Mouse (Mus musculus): ENCODE measurements around the gene Retreg2.

The Retreg2 gene

DNA sequence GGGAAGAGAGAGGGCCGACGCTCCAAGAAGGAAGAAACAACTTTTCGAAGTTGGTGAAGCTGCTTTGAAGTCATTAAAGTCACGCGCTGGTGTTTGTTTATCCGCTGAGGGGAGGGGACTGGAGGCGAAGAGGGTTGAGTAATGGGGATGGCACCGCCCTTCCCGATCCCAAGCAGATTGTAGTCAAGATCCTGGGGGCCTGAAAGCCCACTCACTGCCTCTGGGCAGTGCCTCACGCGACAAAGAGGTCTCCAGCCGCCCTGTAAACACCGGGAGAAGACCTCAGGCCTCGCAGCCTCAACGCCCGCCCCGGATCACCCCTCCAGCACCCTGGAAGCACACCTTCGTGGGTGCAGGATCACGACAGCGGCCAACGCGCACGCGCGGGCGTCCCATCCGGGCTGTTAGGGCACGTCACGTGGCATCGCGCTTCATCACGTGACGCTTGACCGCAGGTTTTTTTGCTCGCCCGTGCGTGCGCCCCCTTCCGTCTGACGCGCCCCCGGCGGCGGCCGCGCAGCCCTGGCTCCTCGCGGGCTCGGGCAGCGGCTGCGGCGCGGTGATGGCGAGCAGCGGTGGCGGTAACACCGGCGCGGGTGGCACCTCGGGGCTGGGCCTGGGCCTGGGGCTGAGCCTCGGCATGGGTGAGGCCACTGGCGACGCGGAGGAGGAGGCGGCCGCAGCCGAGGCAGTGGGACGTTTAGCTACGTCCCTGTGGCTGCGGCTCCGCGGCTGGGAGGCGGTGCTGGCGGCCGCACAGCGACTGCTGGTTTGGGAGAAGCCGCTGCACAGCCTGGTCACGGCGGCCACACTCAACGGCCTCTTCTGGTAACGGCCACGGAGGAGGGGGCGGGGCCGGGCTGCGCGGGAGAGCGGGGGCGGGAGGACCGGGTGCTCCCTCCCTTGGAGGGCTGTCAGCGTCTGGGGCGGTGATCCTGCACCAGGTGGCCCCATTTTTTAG, at the start of gene Retreg2, which contains the start of gene Cnppd1:
TSS of gene Retreg2 (plus strand) at position 478 of the 961 bp plus-strand sequence.
TSS of gene Cnppd1 (minus strand) at position 411 of the 961 bp plus-strand sequence.
- peak; percentile 96 for DNase-seq (ENCODE audit: low read depth, low spot score)

GRCm38 (mm10) chr1:75122211-75122610, 20.4 kb upstream of the Retreg2 start:
- DNase-seq (ENCODE audit: low read depth, low spot score): no peak

- peak; percentile 97 for DNase-seq (ENCODE audit: low read depth, low spot score)
These were observed 17.9 kb upstream of the Retreg2 start, which contains the start of gene Nhej1 for GRCm38 (mm10) chr1:75124346-75125321. Gene Nhej1, minus strand, starts transcription at chr1:75125200.

DNA sequence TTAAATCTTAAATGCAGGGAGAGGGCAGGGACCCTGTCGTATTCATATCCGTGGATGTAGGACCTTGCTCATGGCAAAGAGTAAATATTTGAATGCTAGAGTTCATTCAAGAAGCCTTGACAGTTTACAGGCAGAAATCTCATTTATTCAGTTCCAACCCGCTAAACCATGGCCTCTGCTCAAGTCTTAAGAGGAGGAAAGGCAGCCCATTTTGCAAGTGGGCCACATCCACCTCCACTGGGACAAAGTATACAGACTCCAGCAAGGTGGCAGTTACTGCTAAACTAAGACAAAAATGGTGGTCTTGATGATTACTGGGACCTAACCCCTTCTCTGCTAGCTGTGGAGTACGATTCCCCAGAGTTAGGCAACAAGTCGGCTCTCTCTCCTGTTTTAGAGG, 17.2 kb upstream of the Retreg2 start:
- no peak for DNase-seq (ENCODE audit: low read depth, low spot score)

- no peak for DNase-seq (ENCODE audit: low read depth, low spot score)
These were observed 13.9 kb upstream of the Retreg2 start for GRCm38 (mm10) chr1:75128641-75129040.

DNA sequence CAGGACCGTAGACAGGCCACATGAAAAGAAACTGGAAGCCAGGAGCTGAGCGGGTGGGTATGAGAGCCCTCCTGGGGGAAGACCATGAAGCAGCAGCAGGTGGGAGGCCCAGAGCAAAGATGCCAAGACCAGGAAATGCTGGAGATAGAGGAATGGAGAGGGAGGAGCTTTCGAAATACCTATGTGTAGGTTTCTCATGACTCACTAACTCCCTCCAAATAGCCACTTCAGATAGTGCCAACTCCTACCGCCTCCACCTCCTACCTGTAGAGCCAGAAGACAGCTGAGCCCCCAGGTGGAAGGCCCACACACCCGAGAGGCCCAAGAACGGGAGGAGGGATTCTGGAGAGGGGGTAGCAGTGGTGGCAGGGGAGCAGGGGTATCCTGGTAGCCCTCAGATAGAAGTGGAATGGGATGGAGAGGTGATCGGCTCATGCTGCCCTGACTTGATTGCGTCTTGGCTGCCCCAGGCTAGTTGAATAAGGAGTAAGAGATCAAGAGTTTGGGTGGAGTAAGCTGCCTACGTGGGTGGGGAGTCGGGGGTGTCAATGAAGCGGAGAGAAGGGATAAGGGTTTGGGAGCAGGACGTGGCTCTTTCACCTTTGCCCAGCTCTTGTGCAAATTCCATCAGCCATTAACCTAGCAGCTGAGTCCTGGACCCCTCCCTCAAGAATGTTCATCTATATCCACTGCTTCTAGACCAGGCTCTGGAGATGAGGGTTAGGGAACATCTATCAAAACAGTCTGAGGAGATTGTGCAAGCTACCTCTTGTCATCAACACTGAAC, 9.0 kb upstream of the Retreg2 start, which contains the start of gene Slc23a3:
TSS of gene Slc23a3 (minus strand) at position 470 of the 787 bp plus-strand sequence.
- DNase-seq (ENCODE audit: low read depth, low spot score): no peak

DNA sequence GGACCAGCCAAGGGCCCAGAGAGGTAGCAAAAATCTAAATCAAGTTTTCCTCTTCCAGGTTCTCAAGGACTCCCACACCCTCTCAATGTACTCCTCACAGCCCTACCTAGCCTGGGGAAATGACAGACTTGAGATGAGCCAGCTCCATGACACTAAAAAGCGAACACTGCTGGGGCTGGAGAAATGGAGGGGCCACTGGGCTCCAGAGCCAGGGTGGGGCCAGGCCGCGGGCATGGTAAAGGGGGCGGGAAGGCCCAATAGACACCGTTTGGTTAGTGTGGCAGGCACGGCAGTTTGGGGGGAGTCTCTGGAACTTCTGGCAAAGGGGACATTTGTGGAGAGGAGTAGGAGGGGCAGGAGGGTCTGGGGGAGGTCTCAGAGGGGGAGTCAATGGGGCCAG, 6.3 kb upstream of the Retreg2 start:
- no peak for DNase-seq (ENCODE audit: low read depth, low spot score)

GRCm38 (mm10) chr1:75136730-75137129, 5.8 kb upstream of the Retreg2 start:
- DNase-seq (ENCODE audit: low read depth, low spot score): no peak

DNA sequence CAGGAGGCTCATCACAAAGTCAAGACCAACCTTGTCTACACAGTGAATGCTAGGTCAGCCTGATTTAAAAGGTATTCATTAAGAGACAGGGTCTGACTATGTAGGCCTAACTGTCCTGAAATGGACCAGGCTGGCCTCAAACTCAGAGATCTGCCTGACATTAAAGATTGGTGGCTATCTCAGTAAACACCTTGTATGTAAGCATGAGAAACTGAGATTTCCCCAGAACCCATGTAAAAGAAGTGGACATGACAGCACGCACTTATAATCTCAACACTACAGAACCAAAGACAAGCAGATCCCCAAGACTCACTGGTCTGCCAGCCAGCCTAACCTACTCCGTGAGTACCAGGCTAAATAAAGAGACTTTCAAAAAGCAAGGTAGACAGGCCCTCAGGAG, 4.1 kb upstream of the Retreg2 start:
- no peak for DNase-seq (ENCODE audit: low read depth, low spot score)

DNA sequence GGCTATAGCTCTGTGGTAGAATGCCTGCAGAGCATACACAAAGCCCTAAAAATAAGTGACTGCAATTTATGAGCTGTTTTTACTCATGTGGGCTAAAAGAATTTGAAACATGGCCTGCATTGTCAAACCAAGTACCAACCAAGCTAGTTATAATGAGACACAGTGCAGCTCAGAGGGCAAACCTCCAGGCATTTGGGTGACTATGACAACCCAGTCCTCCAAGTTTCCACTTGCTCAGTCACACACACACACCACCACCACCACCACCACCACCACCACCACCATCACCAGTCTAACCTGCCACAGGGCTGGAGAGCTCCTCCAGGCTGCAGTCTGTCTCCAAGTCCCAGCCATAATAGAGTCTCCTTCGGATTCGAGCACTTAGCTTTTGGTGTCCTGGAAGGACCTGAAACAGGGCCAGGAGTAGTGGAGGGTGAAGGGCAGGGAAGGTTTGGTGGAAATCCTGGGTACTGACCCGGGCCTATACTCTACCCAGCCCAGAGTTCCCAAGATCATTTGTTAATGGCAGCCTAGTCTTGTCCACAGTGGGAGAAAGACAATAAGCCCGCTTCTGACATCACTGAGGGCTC, 1.9 kb upstream of the Retreg2 start:
- DNase-seq (ENCODE audit: low read depth, low spot score): no peak

DNA sequence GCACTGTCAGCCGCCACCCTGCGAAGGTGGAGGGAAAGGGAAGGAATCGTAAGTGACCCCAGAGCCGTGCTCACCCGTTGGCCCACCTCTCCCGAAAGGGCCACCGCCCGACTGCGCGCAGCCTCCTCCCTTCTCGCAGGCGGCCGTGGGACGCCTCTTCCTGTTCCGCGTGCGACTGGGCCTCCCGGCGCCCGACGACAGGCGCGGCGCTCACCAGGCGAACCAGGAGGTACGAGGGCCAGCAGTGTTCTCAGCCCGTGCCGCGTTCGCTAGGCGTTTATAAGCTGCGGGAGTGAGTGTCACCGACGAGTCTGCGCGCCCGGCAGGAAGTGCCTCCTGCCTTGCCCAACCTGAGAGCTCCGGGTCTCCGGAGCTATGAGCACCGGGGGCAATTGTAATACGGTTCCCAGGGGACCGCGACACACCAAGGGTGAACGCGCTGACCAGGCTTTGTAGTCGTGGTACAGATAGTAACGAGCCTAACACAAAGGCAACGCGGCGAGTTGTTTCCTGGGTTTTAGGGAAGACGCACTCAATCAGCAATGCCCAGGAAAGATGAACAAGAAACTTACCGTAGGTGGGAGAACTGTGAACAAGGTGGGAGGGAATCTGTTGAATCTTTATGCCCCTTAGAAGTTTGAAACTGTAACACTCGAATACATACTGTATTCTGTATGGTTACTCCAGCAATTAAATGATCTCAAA, 940 bp upstream of the Retreg2 start:
- DNase-seq (ENCODE audit: low read depth, low spot score): peak; percentile 44

DNA sequence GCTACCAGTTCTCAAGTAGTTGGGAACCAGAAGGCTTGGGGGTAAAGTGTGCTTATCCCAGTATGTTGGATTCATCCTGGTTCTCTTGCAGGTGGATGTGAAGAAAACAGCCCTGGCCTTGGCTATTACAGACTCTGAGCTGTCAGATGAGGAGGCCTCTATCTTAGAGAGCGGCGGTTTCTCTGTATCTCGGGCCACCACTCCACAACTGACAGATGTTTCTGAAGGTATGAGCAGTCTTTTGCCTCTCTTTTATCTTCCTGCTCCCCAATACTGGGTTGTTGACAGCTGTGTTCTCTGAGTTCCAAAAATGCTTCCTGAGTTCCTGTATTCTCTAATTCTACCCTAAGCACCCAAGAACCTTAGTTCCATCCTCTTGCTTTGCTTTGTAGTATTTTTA, 3.0 kb downstream of the Retreg2 start:
- DNase-seq (ENCODE audit: low read depth, low spot score): no peak

DNA sequence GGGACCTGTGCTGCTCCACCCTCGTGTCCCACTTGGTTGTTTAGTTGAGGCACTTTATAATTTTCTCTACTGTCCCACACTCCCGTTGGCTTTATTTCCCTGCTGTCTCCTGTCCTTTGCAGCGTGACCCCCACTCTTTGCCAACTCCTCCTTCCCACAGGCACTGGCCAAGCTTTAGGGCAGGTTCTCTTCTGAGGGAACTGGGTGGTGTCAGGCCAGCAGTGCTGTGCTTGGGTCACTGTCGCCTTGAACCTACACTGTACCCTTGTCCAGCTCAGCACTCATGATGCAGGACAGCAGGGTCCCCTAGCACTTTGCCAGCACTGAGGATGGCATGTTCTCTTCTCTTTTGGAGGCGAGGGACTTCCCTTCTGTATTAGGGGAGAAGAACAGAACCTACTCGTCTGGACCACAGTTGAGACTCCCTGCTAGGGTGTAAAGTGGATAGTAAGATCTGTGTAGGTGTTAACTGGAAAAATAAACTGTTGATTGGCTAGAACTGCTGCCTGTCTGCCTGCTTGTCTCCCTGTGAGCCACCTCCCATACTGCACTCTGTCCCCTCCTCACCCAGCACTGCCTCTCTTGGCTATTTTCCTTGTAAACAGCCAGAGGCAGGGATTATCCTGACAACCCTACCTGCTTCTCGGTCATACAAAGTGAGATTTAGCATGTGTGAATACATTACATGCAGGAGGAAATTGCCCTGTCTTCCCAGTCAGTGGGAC, 5.0 kb downstream of the Retreg2 start:
- no peak for DNase-seq (ENCODE audit: low read depth, low spot score)

DNA sequence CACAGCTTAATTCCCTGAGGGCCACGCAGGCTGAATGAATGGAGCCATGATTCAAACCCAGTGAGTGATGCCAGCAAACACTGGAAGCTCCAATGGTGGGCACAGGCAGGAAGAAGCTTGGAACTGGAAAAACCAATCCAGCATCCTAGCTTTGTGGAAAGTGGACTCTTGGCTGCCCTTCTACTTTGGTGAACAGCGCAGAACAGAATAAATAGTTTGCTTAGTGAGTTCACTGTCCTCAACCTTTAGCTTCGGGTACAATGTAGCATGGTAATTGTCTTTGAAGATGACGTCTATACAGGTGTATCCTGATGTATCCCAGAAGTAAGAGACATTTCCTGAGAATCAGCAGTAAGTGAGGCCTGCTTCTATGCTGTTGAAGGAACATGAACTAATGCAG, 6.1 kb downstream of the Retreg2 start:
- no peak for DNase-seq (ENCODE audit: low read depth, low spot score)

DNA sequence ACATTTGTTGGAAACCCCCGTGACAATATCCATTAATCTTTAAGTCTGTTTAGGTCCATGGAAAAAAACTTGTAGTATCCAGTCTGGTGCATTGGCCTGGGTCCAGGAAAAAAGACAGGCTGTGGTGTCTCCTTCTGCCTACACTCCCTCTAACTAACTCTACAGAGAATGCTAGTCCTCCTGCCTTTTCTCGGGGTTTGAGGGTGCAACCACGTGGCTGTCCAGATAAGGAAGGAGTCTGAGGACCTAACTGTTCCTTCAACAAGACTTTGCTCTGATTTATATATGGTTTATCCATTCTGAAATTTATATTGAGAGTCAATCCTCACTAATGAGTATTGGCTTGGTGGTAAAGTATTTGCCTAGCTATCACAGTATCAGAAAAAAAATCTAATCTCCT, 13.3 kb downstream of the Retreg2 start:
- no peak for DNase-seq (ENCODE audit: low read depth, low spot score)

GRCm38 (mm10) chr1:75158990-75159389, 16.4 kb downstream of the Retreg2 start:
- DNase-seq (ENCODE audit: low read depth, low spot score): no peak

- DNase-seq (ENCODE audit: low read depth, low spot score): no peak
These were observed 17.1 kb downstream of the Retreg2 start for GRCm38 (mm10) chr1:75159540-75160255.

DNA sequence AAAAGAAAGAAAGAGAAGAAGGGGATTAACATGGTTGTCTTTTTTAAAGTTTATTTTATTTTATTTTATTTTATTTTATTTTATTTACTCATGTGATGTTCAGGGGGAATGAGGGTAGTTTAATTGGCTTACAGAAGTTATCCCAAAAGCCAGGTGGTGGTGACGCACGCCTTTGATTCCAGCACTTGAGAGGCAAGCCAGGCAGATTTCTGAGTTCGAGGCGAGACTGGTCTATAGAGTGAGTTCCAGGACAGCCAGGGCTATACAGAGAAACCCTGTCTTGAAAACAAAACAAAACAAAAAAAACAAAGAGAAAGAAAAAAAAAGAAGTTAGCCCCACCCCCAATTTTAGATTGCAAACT, 17.7 kb downstream of the Retreg2 start:
- DNase-seq (ENCODE audit: low read depth, low spot score): no peak

DNA sequence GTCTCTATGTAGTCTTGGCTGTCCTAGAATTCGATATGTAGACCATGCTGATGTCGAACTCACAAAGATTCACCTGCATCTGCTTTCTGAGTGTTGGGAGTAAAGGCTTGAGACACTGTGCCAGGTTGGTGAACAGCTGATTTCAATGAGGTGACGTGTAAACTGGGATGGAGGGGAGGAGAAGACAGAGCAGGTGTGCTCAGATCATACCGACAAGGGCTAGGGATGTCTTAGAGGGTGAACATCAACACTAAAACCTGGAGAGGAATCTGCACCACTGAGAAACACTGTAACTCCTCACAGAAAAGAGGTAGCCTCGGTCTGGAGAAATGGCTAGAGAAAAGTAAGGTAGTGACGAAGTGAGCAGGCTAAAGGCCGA, 25.5 kb downstream of the Retreg2 start:
- no peak for DNase-seq (ENCODE audit: low read depth, low spot score)
